Mouse (Mus musculus) left cerebral cortex, adult 2 months (tissue): Measurements from ENCODE around the gene Tnk2. TPM values are rescaled to one million over a fixed set of nuclear protein-coding genes. Genes with fewer than 3 reads are reported as not detected.

ENCODE experiments used
- DNase-seq, 2 experiments: peaks; one replicate each; pipeline ENCODE4 v3.0.0; 2021 to 2022; ENCODE audit warnings: low spot score in 2 of 2, mixed read lengths in 1 of 2; ENCODE audit errors: extremely low spot score in 1 of 2
- H3K27ac ChIP-seq: fragments of 200-600 bp; 2 replicates; pipeline ENCODE4 v1.8.1; 2022
- H3K4me3 ChIP-seq: fragments of 200-600 bp; 2 replicates; pipeline ENCODE4 v1.8.1; 2022
- CTCF ChIP-seq: fragments of 200-600 bp; IDR thresholded peaks from 2 replicates; pipeline ENCODE4 v1.8.1; 2022; ENCODE audit warnings: antibody characterized with exemption, mild to moderate bottlenecking, moderate library complexity
- intact Hi-C: fragments of 180-260 bp; cut with DNase I; formaldehyde crosslinking; loops from one replicate; pipeline ENCODE4 v1.15.1; 2025
- long read RNA-seq, 2 experiments: library from polyadenylated mRNA; stranded (forward); transcript quantifications; one replicate each; pipeline ENCODE4 v2.0.0; 2021; ENCODE audit warnings: borderline mapping rate in 2 of 2
- total RNA-seq, 2 experiments: library from RNA; stranded (reverse); gene quantifications; 2 replicates each; pipeline ENCODE4 v1.2.3; 2021

The Tnk2 gene
- 100 to 1,000 TPM; 239 to 244 TPM for total RNA-seq
- long read RNA-seq, experiment 1, full-length matches to known transcripts = 21 of 104 reads
- long read RNA-seq, experiment 1, partial matches to known transcripts = 57 of 104 reads
- long read RNA-seq, experiment 1, other reads (novel, unspliced or antisense) = 26 of 104 reads
- long read RNA-seq, experiment 2, full-length matches to known transcripts = 27 of 119 reads
- long read RNA-seq, experiment 2, partial matches to known transcripts = 64 of 119 reads
- long read RNA-seq, experiment 2, other reads (novel, unspliced or antisense) = 28 of 119 reads

- no peak for TF ChIP-seq CTCF
- Histone ChIP-seq H3K27ac (peak within 1 kb of the TSS; percentile 82), H3K4me3 (peak within 1 kb of the TSS; percentile 78)
- intact Hi-C loops = loop anchor here (2.0 kb wide), 1 partner anchor 15 kb away; no protein-coding TSS in a partner anchor
- DNase-seq = peak; percentile 85 to 88
These were observed at the start of gene Tnk2 for GRCm38 (mm10) chr16:32643661-32644061. TSS of gene Tnk2 (plus strand) at chr16:32643874.

- intact Hi-C loops = loop anchor here (5.0 kb wide), 1 partner anchor 37 kb away; no protein-coding TSS in a partner anchor
- Histone ChIP-seq H3K27ac (no peak overlapping the region), H3K4me3 (no peak overlapping the region)
- DNase-seq = no peak
- no peak for TF ChIP-seq CTCF
These were observed 49.8 kb upstream of the Tnk2 start for GRCm38 (mm10) chr16:32593916-32594315.

GRCm38 (mm10) chr16:32594701-32595100 is 49.0 kb upstream of the Tnk2 start:
- Histone ChIP-seq H3K27ac (no peak overlapping the region), H3K4me3 (no peak overlapping the region)
- no peak for TF ChIP-seq CTCF
- DNase-seq = no peak
- intact Hi-C loops = loop anchor here (5.0 kb wide), 1 partner anchor 37 kb away; no protein-coding TSS in a partner anchor

- intact Hi-C loops = no loop called here
- DNase-seq = no peak
- Histone ChIP-seq H3K27ac (no peak overlapping the region), H3K4me3 (no peak overlapping the region)
- no peak for TF ChIP-seq CTCF
These were observed 48.4 kb upstream of the Tnk2 start for GRCm38 (mm10) chr16:32595142-32595855.

- TF ChIP-seq CTCF = no peak
- intact Hi-C loops = no loop called here
- no peak overlapping the region for H3K27ac ChIP-seq
- DNase-seq = no peak
- H3K4me3 ChIP-seq = no peak overlapping the region
These were observed 45.7 kb upstream of the Tnk2 start for GRCm38 (mm10) chr16:32597909-32598381.

GRCm38 (mm10) chr16:32599151-32599550 is 44.5 kb upstream of the Tnk2 start:
- DNase-seq = no peak
- Histone ChIP-seq H3K27ac (no peak overlapping the region), H3K4me3 (no peak overlapping the region)
- intact Hi-C loops = no loop called here
- TF ChIP-seq CTCF = no peak

- intact Hi-C loops = no loop called here
- no peak for TF ChIP-seq CTCF
- H3K27ac ChIP-seq = no peak overlapping the region
- H3K4me3 ChIP-seq = no peak overlapping the region
- no peak for DNase-seq
These were observed 41.4 kb upstream of the Tnk2 start for GRCm38 (mm10) chr16:32602193-32602685.

- Histone ChIP-seq H3K27ac (peak overlapping the region; percentile 87; the same call in 1 of the 2 replicates), H3K4me3 (no peak overlapping the region; the same call in 1 of the 2 replicates)
- TF ChIP-seq CTCF = no peak
- DNase-seq = no peak
- intact Hi-C loops = no loop called here
These were observed 35.9 kb upstream of the Tnk2 start for GRCm38 (mm10) chr16:32607562-32608343.

GRCm38 (mm10) chr16:32608344-32608711 is 35.3 kb upstream of the Tnk2 start:
- DNase-seq = no peak
- intact Hi-C loops = no loop called here
- Histone ChIP-seq H3K27ac (peak overlapping the region; percentile 87; the same call in 1 of the 2 replicates), H3K4me3 (peak overlapping the region; percentile 83)
- no peak for TF ChIP-seq CTCF

GRCm38 (mm10) chr16:32608712-32609400 is 34.8 kb upstream of the Tnk2 start, which contains the start of gene Tfrc:
TSS of gene Tfrc (plus strand) at chr16:32608920.
- H3K27ac ChIP-seq = peak within 1 kb of the TSS; percentile 87
- H3K4me3 ChIP-seq = peak within 1 kb of the TSS; percentile 83
- intact Hi-C loops = loop anchor here (1.0 kb wide), 1 partner anchor 93 kb away; no protein-coding TSS in a partner anchor
- peak; percentile 95 for DNase-seq
- no peak; the same call in 1 of the 2 replicates for TF ChIP-seq CTCF

- no peak; the same call in 1 of the 2 replicates for TF ChIP-seq CTCF
- intact Hi-C loops = loop anchor here (1.0 kb wide), 1 partner anchor 93 kb away; no protein-coding TSS in a partner anchor
- no peak for DNase-seq
These were observed 34.3 kb upstream of the Tnk2 start for GRCm38 (mm10) chr16:32609401-32609779.

More at GRCm38 (mm10) chr16:32609401-32609779, 34.3 kb upstream of the Tnk2 start:
- peak overlapping the region; percentile 83 for H3K4me3 ChIP-seq
- H3K27ac ChIP-seq = peak overlapping the region; percentile 87
